Mouse (Mus musculus): ENCODE results near the gene Ifi207. TPM values are rescaled to one million over a fixed set of nuclear protein-coding genes. Genes with fewer than 3 reads are reported as not detected.
"Not testable (repeated sequence)": the region's sequence is repeated elsewhere in the genome, so short reads cannot be mapped to it uniquely, and the experiment has no call there.

The Ifi207 gene
- 0.85 and 0.98 TPM in 2 replicates for polyA plus RNA-seq (2015; fragmentation: Nextera tagmentation; extraction: Ambion mirVana)

DNA sequence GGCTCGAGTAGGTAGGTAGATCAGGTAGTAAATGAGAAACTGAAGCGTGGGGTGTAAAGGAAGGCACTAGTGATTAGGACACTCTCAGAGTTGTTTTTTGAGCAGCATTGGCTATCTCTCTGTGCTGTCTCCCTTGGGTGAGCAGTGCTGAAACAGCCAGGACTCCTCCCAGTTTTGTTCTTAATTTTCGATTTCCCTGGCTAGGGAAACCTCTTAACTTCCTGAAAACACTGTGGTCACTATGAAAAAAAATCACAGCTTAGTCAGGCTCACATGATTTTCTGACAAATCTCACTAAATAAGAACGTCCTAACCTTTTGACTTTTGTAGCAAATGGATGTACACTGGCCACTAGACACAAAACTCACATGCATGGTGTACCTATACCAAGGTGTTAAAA lies at the start of gene Ifi207:
Gene Ifi207, minus strand, starts transcription at position 92 of the 400 bp plus-strand sequence.
- WGBS, result 59% methylated on average over 4 of the region's 4 CpGs
- Histone ChIP-seq H3K27me3 (ENCODE audit: control insufficient read depth, insufficient read depth, low read depth, low read length) (no peaks in the 10 kb centered on the region), H3K27ac (ENCODE audit: low read length) (no peak within 1 kb of the TSS), H3K4me3 (ENCODE audit: low read length) (no peak within 1 kb of the TSS), H3K4me2 (ENCODE audit: low read depth, low read length) (no peak within 1 kb of the TSS), H3K36me3 (ENCODE audit: control insufficient read depth, insufficient read depth, low read length) (no peaks in the 10 kb centered on the region), H3K9ac (ENCODE audit: low read length) (no peak within 1 kb of the TSS), H3K9me3 (ENCODE audit: control insufficient read depth, low read length) (no peaks in the 10 kb centered on the region), H3K4me1 (replicated peaks; ENCODE audit: control insufficient read depth, insufficient read depth, low read length) (no peaks in the 10 kb centered on the region)
- no peak for ATAC-seq (ENCODE audit: low read depth)

- not testable (repeated sequence) for H3K4me2 ChIP-seq (ENCODE audit: low read depth, low read length); H3K4me3 ChIP-seq (ENCODE audit: low read length); H3K9me3 ChIP-seq (ENCODE audit: control insufficient read depth, low read length); H3K27me3 ChIP-seq (ENCODE audit: control insufficient read depth, insufficient read depth, low read depth, low read length); H3K9ac ChIP-seq (ENCODE audit: low read length); H3K4me1 ChIP-seq (replicated peaks; ENCODE audit: control insufficient read depth, insufficient read depth, low read length); H3K27ac ChIP-seq (ENCODE audit: low read length); ATAC-seq (ENCODE audit: low read depth); H3K36me3 ChIP-seq (ENCODE audit: control insufficient read depth, insufficient read depth, low read length)
- WGBS, result 57% methylated on average over 2 of the region's 3 CpGs
Observed at GRCm38 (mm10) chr1:173773457-173773856, 31.9 kb upstream of the Ifi207 start.

GRCm38 (mm10) chr1:173766848-173767617 lies 25.5 kb upstream of the Ifi207 start, which contains the start of gene Ifi204:
Gene Ifi204 (minus strand): TSS chr1:173766943.
- not testable (repeated sequence) for H3K27me3 ChIP-seq (ENCODE audit: control insufficient read depth, insufficient read depth, low read depth, low read length); ATAC-seq (ENCODE audit: low read depth); H3K4me1 ChIP-seq (replicated peaks; ENCODE audit: control insufficient read depth, insufficient read depth, low read length); H3K27ac ChIP-seq (ENCODE audit: low read length); H3K4me3 ChIP-seq (ENCODE audit: low read length); H3K36me3 ChIP-seq (ENCODE audit: control insufficient read depth, insufficient read depth, low read length); H3K9ac ChIP-seq (ENCODE audit: low read length); H3K4me2 ChIP-seq (ENCODE audit: low read depth, low read length); H3K9me3 ChIP-seq (ENCODE audit: control insufficient read depth, low read length)
- WGBS, result 70% methylated on average over 5 of the region's 5 CpGs

GRCm38 (mm10) chr1:173760032-173760431 lies 18.5 kb upstream of the Ifi207 start:
- not testable (repeated sequence) for H3K4me1 ChIP-seq (replicated peaks; ENCODE audit: control insufficient read depth, insufficient read depth, low read length); H3K9ac ChIP-seq (ENCODE audit: low read length); ATAC-seq (ENCODE audit: low read depth); H3K4me3 ChIP-seq (ENCODE audit: low read length); H3K27me3 ChIP-seq (ENCODE audit: control insufficient read depth, insufficient read depth, low read depth, low read length); H3K4me2 ChIP-seq (ENCODE audit: low read depth, low read length); H3K36me3 ChIP-seq (ENCODE audit: control insufficient read depth, insufficient read depth, low read length); H3K9me3 ChIP-seq (ENCODE audit: control insufficient read depth, low read length); H3K27ac ChIP-seq (ENCODE audit: low read length)
- 81% methylated on average over 5 of the region's 5 CpGs for WGBS

- Histone ChIP-seq H3K27ac (ENCODE audit: low read length) (no peak overlapping the region), H3K27me3 (ENCODE audit: control insufficient read depth, insufficient read depth, low read depth, low read length) (no peaks in the 10 kb centered on the region), H3K9me3 (ENCODE audit: control insufficient read depth, low read length) (no peaks in the 10 kb centered on the region), H3K4me2 (ENCODE audit: low read depth, low read length) (no peak overlapping the region), H3K4me1 (replicated peaks; ENCODE audit: control insufficient read depth, insufficient read depth, low read length) (no peaks in the 10 kb centered on the region), H3K4me3 (ENCODE audit: low read length) (no peak overlapping the region), H3K36me3 (ENCODE audit: control insufficient read depth, insufficient read depth, low read length) (no peaks in the 10 kb centered on the region), H3K9ac (ENCODE audit: low read length) (no peak overlapping the region)
- ATAC-seq (ENCODE audit: low read depth), result no peak
- WGBS, result 54% methylated on average over 1 of the region's 1 CpGs
Observed at GRCm38 (mm10) chr1:173742262-173742661, 715 bp upstream of the Ifi207 start.

GRCm38 (mm10) chr1:173740537-173740936 lies 1.0 kb downstream of the Ifi207 start:
- H3K9ac ChIP-seq (ENCODE audit: low read length), result no peak overlapping the region
- H3K4me1 ChIP-seq (replicated peaks; ENCODE audit: control insufficient read depth, insufficient read depth, low read length), result no peaks in the 10 kb centered on the region
- H3K9me3 ChIP-seq (ENCODE audit: control insufficient read depth, low read length), result no peaks in the 10 kb centered on the region
- H3K27ac ChIP-seq (ENCODE audit: low read length), result no peak overlapping the region
- no peak for ATAC-seq (ENCODE audit: low read depth)
- H3K36me3 ChIP-seq (ENCODE audit: control insufficient read depth, insufficient read depth, low read length), result no peaks in the 10 kb centered on the region
- H3K27me3 ChIP-seq (ENCODE audit: control insufficient read depth, insufficient read depth, low read depth, low read length), result no peaks in the 10 kb centered on the region
- H3K4me3 ChIP-seq (ENCODE audit: low read length), result no peak overlapping the region
- no peak overlapping the region for H3K4me2 ChIP-seq (ENCODE audit: low read depth, low read length)

- H3K9me3 ChIP-seq (ENCODE audit: control insufficient read depth, low read length), result no peaks in the 10 kb centered on the region
- H3K27ac ChIP-seq (ENCODE audit: low read length), result no peak overlapping the region
- no peak for ATAC-seq (ENCODE audit: low read depth)
- no peaks in the 10 kb centered on the region for H3K36me3 ChIP-seq (ENCODE audit: control insufficient read depth, insufficient read depth, low read length)
- H3K4me1 ChIP-seq (replicated peaks; ENCODE audit: control insufficient read depth, insufficient read depth, low read length), result no peaks in the 10 kb centered on the region
- H3K9ac ChIP-seq (ENCODE audit: low read length), result no peak overlapping the region
- H3K4me3 ChIP-seq (ENCODE audit: low read length), result no peak overlapping the region
- no peaks in the 10 kb centered on the region for H3K27me3 ChIP-seq (ENCODE audit: control insufficient read depth, insufficient read depth, low read depth, low read length)
- WGBS, result 51% methylated on average over 2 of the region's 2 CpGs
- H3K4me2 ChIP-seq (ENCODE audit: low read depth, low read length), result no peak overlapping the region
Observed at GRCm38 (mm10) chr1:173736986-173737385, 4.6 kb downstream of the Ifi207 start.

GRCm38 (mm10) chr1:173735015-173735414 lies 6.5 kb downstream of the Ifi207 start:
- H3K9me3 ChIP-seq (ENCODE audit: control insufficient read depth, low read length); H3K4me3 ChIP-seq (ENCODE audit: low read length); H3K36me3 ChIP-seq (ENCODE audit: control insufficient read depth, insufficient read depth, low read length); H3K4me1 ChIP-seq (replicated peaks; ENCODE audit: control insufficient read depth, insufficient read depth, low read length); H3K27me3 ChIP-seq (ENCODE audit: control insufficient read depth, insufficient read depth, low read depth, low read length); H3K27ac ChIP-seq (ENCODE audit: low read length); H3K4me2 ChIP-seq (ENCODE audit: low read depth, low read length); ATAC-seq (ENCODE audit: low read depth); H3K9ac ChIP-seq (ENCODE audit: low read length): not testable (repeated sequence)
- WGBS, result 87% methylated on average over 4 of the region's 4 CpGs

- Histone ChIP-seq H3K9me3 (ENCODE audit: control insufficient read depth, low read length) (no peaks in the 10 kb centered on the region), H3K27ac (ENCODE audit: low read length) (no peak overlapping the region), H3K9ac (ENCODE audit: low read length) (no peak overlapping the region), H3K4me2 (ENCODE audit: low read depth, low read length) (no peak overlapping the region), H3K4me3 (ENCODE audit: low read length) (no peak overlapping the region), H3K27me3 (ENCODE audit: control insufficient read depth, insufficient read depth, low read depth, low read length) (no peaks in the 10 kb centered on the region), H3K4me1 (replicated peaks; ENCODE audit: control insufficient read depth, insufficient read depth, low read length) (no peaks in the 10 kb centered on the region), H3K36me3 (ENCODE audit: control insufficient read depth, insufficient read depth, low read length) (no peaks in the 10 kb centered on the region)
- WGBS, result 14% methylated on average over 7 of the region's 7 CpGs
- no peak for ATAC-seq (ENCODE audit: low read depth)
Observed at GRCm38 (mm10) chr1:173733219-173733618, 8.3 kb downstream of the Ifi207 start.
